Mouse (Mus musculus): Measurements from ENCODE around the gene Cpn1. TPM values are rescaled to one million over a fixed set of nuclear protein-coding genes. Genes with fewer than 3 reads are reported as not detected.
A peak's percentile ranks its signal among the peaks of the same experiment; 100 is the strongest.

Gene Cpn1
- polyA plus RNA-seq, 1 experiment, result 1.4 TPM

GRCm38 (mm10) chr19:43973711-43974110 is 12.6 kb downstream of the Cpn1 start:
- 80% methylated on average over 9 of the region's 9 CpGs for WGBS
- DNase-seq (ENCODE audit: low read depth in 1 of 2, low spot score in 2 of 2), result no peak

GRCm38 (mm10) chr19:43972129-43972528 is 14.2 kb downstream of the Cpn1 start:
- Histone ChIP-seq H3K4me1 (ENCODE audit: control insufficient read depth, insufficient read depth, insufficient read length) (no peaks in the 10 kb centered on the region), H3K4me3 (ENCODE audit: extremely low read depth, insufficient read depth, insufficient read length) (no peak overlapping the region), H3K27me3 (ENCODE audit: control insufficient read depth, insufficient read depth, low read length) (no peaks in the 10 kb centered on the region), H3K27ac (ENCODE audit: insufficient read depth, low read length) (no peak overlapping the region), H3K36me3 (ENCODE audit: control insufficient read depth, insufficient read depth, low read length) (no peaks in the 10 kb centered on the region)
- TF ChIP-seq POLR2A (IDR thresholded peaks at IDR 0.05; ENCODE audit: low read depth, low read length), result no peak
- TF ChIP-seq CTCF (IDR thresholded peaks at IDR 0.05; ENCODE audit: extremely low read depth, insufficient read depth, insufficient read length, insufficient replicate concordance), result no peak
- no peak for DNase-seq (ENCODE audit: low read depth in 1 of 2, low spot score in 2 of 2)
- 95% methylated on average over 8 of the region's 8 CpGs for WGBS

More at GRCm38 (mm10) chr19:43973711-43974110, 12.6 kb downstream of the Cpn1 start:
- no peaks in the 10 kb centered on the region for H3K27me3 ChIP-seq (ENCODE audit: control insufficient read depth, insufficient read depth, low read length)
- H3K36me3 ChIP-seq (ENCODE audit: control insufficient read depth, insufficient read depth, low read length), result no peaks in the 10 kb centered on the region
- TF ChIP-seq CTCF (IDR thresholded peaks at IDR 0.05; ENCODE audit: extremely low read depth, insufficient read depth, insufficient read length, insufficient replicate concordance), result no peak
- TF ChIP-seq POLR2A (IDR thresholded peaks at IDR 0.05; ENCODE audit: low read depth, low read length), result no peak
- H3K27ac ChIP-seq (ENCODE audit: insufficient read depth, low read length), result no peak overlapping the region
- no peak overlapping the region for H3K4me3 ChIP-seq (ENCODE audit: extremely low read depth, insufficient read depth, insufficient read length)
- no peaks in the 10 kb centered on the region for H3K4me1 ChIP-seq (ENCODE audit: control insufficient read depth, insufficient read depth, insufficient read length)

- Histone ChIP-seq H3K4me3 (ENCODE audit: extremely low read depth, insufficient read depth, insufficient read length) (no peak overlapping the region), H3K4me1 (ENCODE audit: control insufficient read depth, insufficient read depth, insufficient read length) (peaks cover 4% of the 10 kb centered on the region; the same call in 1 of the 2 replicates), H3K27ac (ENCODE audit: insufficient read depth, low read length) (no peak overlapping the region), H3K36me3 (ENCODE audit: control insufficient read depth, insufficient read depth, low read length) (no peaks in the 10 kb centered on the region), H3K27me3 (ENCODE audit: control insufficient read depth, insufficient read depth, low read length) (no peaks in the 10 kb centered on the region)
- TF ChIP-seq CTCF (IDR thresholded peaks at IDR 0.05; ENCODE audit: extremely low read depth, insufficient read depth, insufficient read length, insufficient replicate concordance) (no peak), POLR2A (IDR thresholded peaks at IDR 0.05; ENCODE audit: low read depth, low read length) (no peak)
- DNase-seq (ENCODE audit: low read depth in 1 of 2, low spot score in 2 of 2), result no peak
- 60% methylated on average over 10 of the region's 11 CpGs for WGBS
Observed at GRCm38 (mm10) chr19:43968436-43969026, 17.8 kb downstream of the Cpn1 start.

- Histone ChIP-seq H3K27ac (ENCODE audit: insufficient read depth, low read length) (no peak overlapping the region), H3K27me3 (ENCODE audit: control insufficient read depth, insufficient read depth, low read length) (no peaks in the 10 kb centered on the region), H3K4me3 (ENCODE audit: extremely low read depth, insufficient read depth, insufficient read length) (no peak overlapping the region), H3K36me3 (ENCODE audit: control insufficient read depth, insufficient read depth, low read length) (no peaks in the 10 kb centered on the region), H3K4me1 (ENCODE audit: control insufficient read depth, insufficient read depth, insufficient read length) (peaks cover 4% of the 10 kb centered on the region; the same call in 1 of the 2 replicates)
- DNase-seq (ENCODE audit: low read depth in 1 of 2, low spot score in 2 of 2), result no peak
- TF ChIP-seq POLR2A (IDR thresholded peaks at IDR 0.05; ENCODE audit: low read depth, low read length) (no peak), CTCF (IDR thresholded peaks at IDR 0.05; ENCODE audit: extremely low read depth, insufficient read depth, insufficient read length, insufficient replicate concordance) (no peak)
- 82% methylated on average over 2 of the region's 2 CpGs for WGBS
Observed at GRCm38 (mm10) chr19:43966481-43966880, 19.9 kb downstream of the Cpn1 start.

GRCm38 (mm10) chr19:43965496-43966085 is 20.8 kb downstream of the Cpn1 start:
- 20% methylated on average over 11 of the region's 11 CpGs for WGBS
- H3K4me3 ChIP-seq (ENCODE audit: extremely low read depth, insufficient read depth, insufficient read length), result peak overlapping the region; percentile 29; the same call in 1 of the 2 replicates
- no peaks in the 10 kb centered on the region for H3K27me3 ChIP-seq (ENCODE audit: control insufficient read depth, insufficient read depth, low read length)
- peak in 1 of 2 experiments; percentile 7 for DNase-seq (ENCODE audit: low read depth in 1 of 2, low spot score in 2 of 2)
- H3K27ac ChIP-seq (ENCODE audit: insufficient read depth, low read length), result peak overlapping the region; percentile 69
- no peak for TF ChIP-seq POLR2A (IDR thresholded peaks at IDR 0.05; ENCODE audit: low read depth, low read length)
- TF ChIP-seq CTCF (IDR thresholded peaks at IDR 0.05; ENCODE audit: extremely low read depth, insufficient read depth, insufficient read length, insufficient replicate concordance), result no peak
- peaks cover 4% of the 10 kb centered on the region; the same call in 1 of the 2 replicates for H3K4me1 ChIP-seq (ENCODE audit: control insufficient read depth, insufficient read depth, insufficient read length)
- H3K36me3 ChIP-seq (ENCODE audit: control insufficient read depth, insufficient read depth, low read length), result no peaks in the 10 kb centered on the region

GRCm38 (mm10) chr19:43962795-43963194 is 23.6 kb downstream of the Cpn1 start:
- no peak for TF ChIP-seq CTCF (IDR thresholded peaks at IDR 0.05; ENCODE audit: extremely low read depth, insufficient read depth, insufficient read length, insufficient replicate concordance)
- no peak for TF ChIP-seq POLR2A (IDR thresholded peaks at IDR 0.05; ENCODE audit: low read depth, low read length)
- Histone ChIP-seq H3K27me3 (ENCODE audit: control insufficient read depth, insufficient read depth, low read length) (no peaks in the 10 kb centered on the region), H3K27ac (ENCODE audit: insufficient read depth, low read length) (no peak overlapping the region), H3K4me1 (ENCODE audit: control insufficient read depth, insufficient read depth, insufficient read length) (peaks cover 4% of the 10 kb centered on the region; the same call in 1 of the 2 replicates), H3K4me3 (ENCODE audit: extremely low read depth, insufficient read depth, insufficient read length) (no peak overlapping the region), H3K36me3 (ENCODE audit: control insufficient read depth, insufficient read depth, low read length) (no peaks in the 10 kb centered on the region)
- DNase-seq (ENCODE audit: low read depth in 1 of 2, low spot score in 2 of 2), result no peak
- 78% methylated on average over 9 of the region's 9 CpGs for WGBS

GRCm38 (mm10) chr19:43961185-43961584 is 25.2 kb downstream of the Cpn1 start:
- 90% methylated on average over 2 of the region's 2 CpGs for WGBS
- Histone ChIP-seq H3K4me1 (ENCODE audit: control insufficient read depth, insufficient read depth, insufficient read length) (peaks cover 4% of the 10 kb centered on the region; the same call in 1 of the 2 replicates), H3K27ac (ENCODE audit: insufficient read depth, low read length) (no peak overlapping the region), H3K36me3 (ENCODE audit: control insufficient read depth, insufficient read depth, low read length) (no peaks in the 10 kb centered on the region), H3K27me3 (ENCODE audit: control insufficient read depth, insufficient read depth, low read length) (no peaks in the 10 kb centered on the region), H3K4me3 (ENCODE audit: extremely low read depth, insufficient read depth, insufficient read length) (no peak overlapping the region)
- DNase-seq (ENCODE audit: low read depth in 1 of 2, low spot score in 2 of 2), result no peak
- TF ChIP-seq CTCF (IDR thresholded peaks at IDR 0.05; ENCODE audit: extremely low read depth, insufficient read depth, insufficient read length, insufficient replicate concordance), result 0 out of 2 replicates have a peak, but pooled peaks have one; percentile 11
- TF ChIP-seq POLR2A (IDR thresholded peaks at IDR 0.05; ENCODE audit: low read depth, low read length), result no peak
